Mouse (Mus musculus) intestine, embryonic 14.5 days (tissue): ENCODE results near the gene Jag2. TPM values are rescaled to one million over a fixed set of nuclear protein-coding genes. Genes with fewer than 3 reads are reported as not detected.

ENCODE experiments used
- ATAC-seq: fragments of 200-750 bp; cut with Nextera tagmentation; replicated peaks from 2 replicates; pipeline ENCODE4 v1.8.0; 2017; ENCODE audit warnings: low read depth, moderate number of reproducible peaks, moderate TSS enrichment, moderate library complexity; ENCODE audit not compliant: low FRiP score, low TSS enrichment
- DNase-seq: peaks from one replicate; pipeline ENCODE4 v3.0.0-alpha.2; 2018; ENCODE audit warnings: low spot score
- H3K27ac ChIP-seq: fragments of 300-500 bp; sonication (generic); 2 replicates; pipeline ENCODE4 v1.5.1; 2014; ENCODE audit warnings: low read depth, mild to moderate bottlenecking, control low read depth
- H3K27me3 ChIP-seq: fragments of 300-500 bp; sonication (generic); replicated peaks from 2 replicates; pipeline ENCODE4 v1.6.1; 2014; ENCODE audit warnings: low read length, control low read depth; ENCODE audit not compliant: control insufficient read depth, insufficient read depth
- H3K36me3 ChIP-seq: fragments of 300-500 bp; sonication (generic); 2 replicates; pipeline ENCODE4 v1.6.1; 2014; ENCODE audit warnings: low read length, control low read depth; ENCODE audit not compliant: control insufficient read depth, insufficient read depth
- H3K4me1 ChIP-seq: fragments of 300-500 bp; sonication (generic); replicated peaks from 2 replicates; pipeline ENCODE4 v1.6.1; 2014; ENCODE audit warnings: low read length, control low read depth, mixed read lengths; ENCODE audit not compliant: control insufficient read depth, insufficient read depth
- H3K4me2 ChIP-seq: fragments of 300-500 bp; sonication (generic); 2 replicates; pipeline ENCODE4 v1.6.1; 2014; ENCODE audit warnings: low read length
- H3K4me3 ChIP-seq: fragments of 300-500 bp; sonication (generic); 2 replicates; pipeline ENCODE4 v1.5.1; 2014; ENCODE audit warnings: low read depth, low read length, control low read depth, mixed read lengths
- H3K9ac ChIP-seq: fragments of 300-500 bp; sonication (generic); 2 replicates; pipeline ENCODE4 v1.6.1; 2014; ENCODE audit warnings: mild to moderate bottlenecking, low read length
- H3K9me3 ChIP-seq: fragments of 300-500 bp; sonication (generic); 2 replicates; pipeline ENCODE4 v1.6.1; 2016; ENCODE audit warnings: low read length, control low read depth; ENCODE audit not compliant: control insufficient read depth
- WGBS: fragments of 180-500 bp; shearing (Covaris S2); extraction: QIAGEN DNeasy Blood & Tissue Kit; methylation state at CpG from one replicate; pipeline ENCODE4 v1.1.7; 2014; 5-methylcytosine and 5-hydroxymethylcytosine counted together
- polyA plus RNA-seq: library from polyadenylated mRNA; unstranded; fragments of >200 nt; fragmentation: Nextera tagmentation; extraction: Ambion mirVana; gene quantifications from 2 replicates; pipeline ENCODE4 v1.2.1, GENCODE M21; 2014

Gene Jag2
- polyA plus RNA-seq, 1 experiment from 2014 or later = 4.4 TPM

DNA sequence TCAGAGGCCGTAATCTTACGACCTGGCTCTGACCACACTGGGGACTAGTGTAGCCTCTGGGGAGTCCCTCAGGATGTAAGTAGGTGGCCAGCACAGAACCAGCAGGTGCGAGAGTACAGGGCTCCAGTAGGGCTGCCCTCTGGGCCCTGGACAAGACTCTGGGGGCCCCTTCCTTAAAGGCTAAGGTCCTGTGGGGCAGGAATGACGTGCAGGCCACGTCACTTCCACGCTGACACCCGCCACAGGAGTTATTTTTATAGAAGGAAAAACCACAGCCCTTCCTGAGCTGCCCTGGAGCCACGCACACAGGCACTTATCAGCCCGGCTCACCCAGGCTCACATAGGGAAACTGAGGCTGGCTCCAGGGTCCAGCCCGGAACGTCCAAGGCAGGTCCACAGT lies 12.1 kb downstream of the Jag2 start:
- Histone ChIP-seq H3K4me2 (no peak overlapping the region), H3K9me3 (no peaks in the 10 kb centered on the region), H3K27me3 (no peaks in the 10 kb centered on the region), H3K27ac (no peak overlapping the region), H3K4me3 (no peak overlapping the region), H3K9ac (no peak overlapping the region), H3K36me3 (no peaks in the 10 kb centered on the region), H3K4me1 (no peaks in the 10 kb centered on the region)
- DNase-seq = no peak
- WGBS = 76% methylated on average over 11 of the region's 11 CpGs
- ATAC-seq = no peak

DNA sequence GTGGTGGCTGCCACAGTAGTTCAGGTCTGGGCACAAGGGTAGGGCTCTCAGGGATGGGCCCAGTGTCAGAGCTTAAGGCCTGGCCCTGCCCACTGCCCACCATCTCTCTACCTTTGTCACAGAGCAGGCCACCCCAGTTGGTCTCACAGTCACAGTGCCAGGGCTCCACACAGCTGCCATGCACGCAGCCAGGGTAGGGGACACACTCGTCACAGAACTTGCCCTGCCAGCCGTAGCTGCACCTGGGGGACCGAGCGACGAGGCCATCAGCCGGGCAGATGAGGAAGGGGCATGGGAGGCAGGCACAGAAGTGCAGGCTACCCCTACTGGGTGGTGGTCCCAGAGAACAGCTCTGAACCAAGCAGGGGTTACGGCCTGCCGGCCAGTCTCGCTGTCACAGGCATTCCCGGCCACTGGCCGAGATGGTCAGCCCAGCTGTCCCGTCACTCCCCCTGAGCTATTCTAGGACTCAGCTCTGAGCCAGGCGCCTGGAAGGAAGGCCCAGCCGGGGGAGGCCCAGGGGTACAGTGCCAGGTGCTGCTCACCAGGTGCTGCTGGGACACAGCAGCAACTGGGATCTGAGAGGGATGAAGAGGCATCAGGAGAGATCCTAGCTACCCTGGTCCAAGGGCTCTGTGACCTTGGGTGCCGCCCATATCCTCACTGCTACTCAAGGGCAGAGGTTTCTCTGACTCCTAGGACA lies 12.7 kb downstream of the Jag2 start:
- Histone ChIP-seq H3K27ac (no peak overlapping the region), H3K27me3 (no peaks in the 10 kb centered on the region), H3K9me3 (no peaks in the 10 kb centered on the region), H3K4me2 (no peak overlapping the region), H3K4me3 (no peak overlapping the region), H3K9ac (no peak overlapping the region), H3K4me1 (no peaks in the 10 kb centered on the region), H3K36me3 (no peaks in the 10 kb centered on the region)
- no peak for DNase-seq
- ATAC-seq = no peak
- WGBS = 82% methylated on average over 16 of the region's 16 CpGs

- no peaks in the 10 kb centered on the region for H3K4me1 ChIP-seq
- H3K27ac ChIP-seq = no peak overlapping the region
- no peak overlapping the region for H3K4me2 ChIP-seq
- no peak overlapping the region for H3K9ac ChIP-seq
- no peak for DNase-seq
- no peak overlapping the region for H3K4me3 ChIP-seq
- no peak for ATAC-seq
- no peaks in the 10 kb centered on the region for H3K9me3 ChIP-seq
- no peaks in the 10 kb centered on the region for H3K36me3 ChIP-seq
- no peaks in the 10 kb centered on the region for H3K27me3 ChIP-seq
- 78% methylated on average over 13 of the region's 13 CpGs for WGBS
Measured at GRCm38 (mm10) chr12:112915587-112915986, 14.0 kb downstream of the Jag2 start.

DNA sequence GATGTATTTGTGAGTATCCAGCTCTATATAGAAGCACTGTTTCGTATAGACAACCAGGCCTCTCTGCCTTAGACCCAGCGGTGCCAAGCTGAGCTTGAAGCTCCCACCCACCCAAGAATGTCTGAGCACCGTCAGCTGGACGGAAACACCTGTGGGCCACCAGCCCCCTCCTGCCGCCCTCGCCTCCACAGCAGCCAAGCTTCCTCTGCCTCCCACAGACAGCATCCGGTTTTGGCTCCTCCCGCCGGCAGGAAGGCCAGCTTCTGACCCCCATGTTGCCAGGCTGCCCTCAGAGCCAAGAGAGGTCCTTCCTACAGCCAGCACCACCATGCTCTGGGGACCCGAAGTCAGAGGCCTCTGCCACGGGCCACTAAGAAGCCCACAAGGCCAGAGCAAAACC lies 15.0 kb downstream of the Jag2 start:
- 75% methylated on average over 11 of the region's 11 CpGs for WGBS
- Histone ChIP-seq H3K27ac (no peak overlapping the region), H3K4me3 (no peak overlapping the region), H3K36me3 (no peaks in the 10 kb centered on the region), H3K9ac (no peak overlapping the region), H3K9me3 (no peaks in the 10 kb centered on the region), H3K4me1 (no peaks in the 10 kb centered on the region), H3K27me3 (no peaks in the 10 kb centered on the region), H3K4me2 (no peak overlapping the region)
- ATAC-seq = no peak
- no peak for DNase-seq

- Histone ChIP-seq H3K4me1 (no peaks in the 10 kb centered on the region), H3K4me3 (no peak overlapping the region), H3K36me3 (no peaks in the 10 kb centered on the region), H3K4me2 (no peak overlapping the region), H3K27me3 (no peaks in the 10 kb centered on the region), H3K9me3 (no peaks in the 10 kb centered on the region), H3K27ac (no peak overlapping the region), H3K9ac (no peak overlapping the region)
- ATAC-seq (no peak), DNase-seq (no peak)
- WGBS = 90% methylated on average over 28 of the region's 28 CpGs
Measured at GRCm38 (mm10) chr12:112912951-112913745, 16.4 kb downstream of the Jag2 start.

DNA sequence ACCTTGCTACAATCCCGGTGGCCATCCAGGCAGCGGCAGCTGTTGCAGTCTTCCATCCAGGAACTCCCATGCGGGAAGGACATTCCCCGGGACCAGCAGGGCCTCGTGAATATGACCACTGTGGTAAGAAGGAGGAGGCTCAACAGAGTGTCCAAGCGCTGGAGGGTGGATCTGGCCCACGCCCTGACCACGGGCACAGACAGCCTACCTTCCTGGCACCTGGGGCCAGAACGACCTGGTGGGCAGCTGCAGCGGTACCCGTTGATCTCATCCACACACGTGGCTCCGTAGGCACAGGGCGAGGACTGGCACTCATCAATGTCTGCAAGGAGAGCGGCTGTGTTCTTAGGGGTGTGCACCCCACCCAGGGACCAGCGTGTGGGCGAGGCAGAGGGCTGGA lies 17.9 kb downstream of the Jag2 start:
- Histone ChIP-seq H3K4me1 (no peaks in the 10 kb centered on the region), H3K9ac (no peak overlapping the region), H3K9me3 (no peaks in the 10 kb centered on the region), H3K36me3 (no peaks in the 10 kb centered on the region), H3K27ac (no peak overlapping the region), H3K4me3 (no peak overlapping the region), H3K27me3 (no peaks in the 10 kb centered on the region), H3K4me2 (no peak overlapping the region)
- DNase-seq (no peak), ATAC-seq (no peak)
- 85% methylated on average over 17 of the region's 17 CpGs for whole genome bisulfite sequencing

- WGBS = 94% methylated on average over 22 of the region's 22 CpGs
- H3K9ac ChIP-seq = no peak overlapping the region
- ATAC-seq (no peak), DNase-seq (no peak)
- no peak overlapping the region for H3K4me2 ChIP-seq
- H3K27me3 ChIP-seq = no peaks in the 10 kb centered on the region
- H3K4me3 ChIP-seq = no peak overlapping the region
- H3K4me1 ChIP-seq = no peaks in the 10 kb centered on the region
- no peaks in the 10 kb centered on the region for H3K36me3 ChIP-seq
- no peak overlapping the region for H3K27ac ChIP-seq
- H3K9me3 ChIP-seq = no peaks in the 10 kb centered on the region
Measured at GRCm38 (mm10) chr12:112908991-112909390, 20.6 kb downstream of the Jag2 start.

GRCm38 (mm10) chr12:112905001-112905400 lies 24.6 kb downstream of the Jag2 start:
- Histone ChIP-seq H3K9ac (no peak overlapping the region), H3K4me2 (no peak overlapping the region), H3K4me1 (no peaks in the 10 kb centered on the region), H3K27ac (no peak overlapping the region), H3K4me3 (no peak overlapping the region), H3K36me3 (no peaks in the 10 kb centered on the region), H3K9me3 (no peaks in the 10 kb centered on the region), H3K27me3 (no peaks in the 10 kb centered on the region)
- WGBS = 84% methylated on average over 5 of the region's 5 CpGs
- no peak for DNase-seq
- ATAC-seq = no peak

GRCm38 (mm10) chr12:112903941-112904340 lies 25.6 kb downstream of the Jag2 start:
- no peak for ATAC-seq
- WGBS = 66% methylated on average over 8 of the region's 8 CpGs
- DNase-seq = no peak
- Histone ChIP-seq H3K36me3 (no peaks in the 10 kb centered on the region), H3K27ac (no peak overlapping the region), H3K9ac (no peak overlapping the region), H3K27me3 (no peaks in the 10 kb centered on the region), H3K4me3 (no peak overlapping the region), H3K4me1 (no peaks in the 10 kb centered on the region), H3K4me2 (no peak overlapping the region), H3K9me3 (no peaks in the 10 kb centered on the region)
